Mouse (Mus musculus) thymus, adult 2 months (tissue): ENCODE measurements at regions not wholly inside any gene's neighbourhood (a gene's known extent, or its start where the extent isn't known, plus 50 kb on each side); places are given as distances from the start of the nearest gene placed in this dataset.

ENCODE experiments used
- CTCF ChIP-seq: fragments of 200-500 bp; IDR thresholded peaks from 2 replicates; pipeline ENCODE4 v1.5.1; 2012; ENCODE audit warnings: mild to moderate bottlenecking, control low read depth, low read length, moderate library complexity, borderline replicate concordance; ENCODE audit not compliant: control insufficient read depth, poor library complexity, insufficient read depth; ENCODE audit errors: extremely low read depth
- POLR2A ChIP-seq: fragments of 200-500 bp; IDR thresholded peaks from 2 replicates; pipeline ENCODE4 v1.6.1; 2012; ENCODE audit warnings: mild to moderate bottlenecking, low read length, control low read depth, moderate library complexity; ENCODE audit not compliant: control insufficient read depth, poor library complexity, insufficient read depth; ENCODE audit errors: extremely low read depth

- TF ChIP-seq CTCF (no peak), POLR2A (no peak)
Measured at GRCm38 (mm10) chr2:137227495-137227894, 111.1 kb upstream of the Jag1 start.
